Mouse (Mus musculus) adrenal gland, adult (tissue): ENCODE measurements at regions not wholly inside any gene's neighbourhood (a gene's known extent, or its start where the extent isn't known, plus 50 kb on each side); places are given as distances from the start of the nearest gene placed in this dataset.

ENCODE experiments used
- DNase-seq, 2 experiments: peaks; one replicate each; pipeline ENCODE4 v3.0.0; 2022 to 2023; ENCODE audit warnings: low spot score in 1 of 2; ENCODE audit not compliant: inconsistent age in 2 of 2

- DNase-seq = peak; percentile 50 to 87
Measured at GRCm38 (mm10) chr15:7459992-7460820, 62.0 kb upstream of the Egflam start.

GRCm38 (mm10) chr15:7462549-7462948 is 64.4 kb upstream of the Egflam start:
- DNase-seq = no peak

- DNase-seq = no peak
Measured at GRCm38 (mm10) chr15:7463444-7464350, 65.5 kb upstream of the Egflam start.

GRCm38 (mm10) chr15:7480211-7480610 is 82.0 kb upstream of the Egflam start:
- no peak for DNase-seq

- DNase-seq = no peak
Measured at GRCm38 (mm10) chr15:7480792-7481210, 82.6 kb upstream of the Egflam start.

- peak in 1 of 2 experiments; percentile 64 for DNase-seq
Measured at GRCm38 (mm10) chr15:7483686-7484085, 85.5 kb upstream of the Egflam start.

- DNase-seq = no peak
Measured at GRCm38 (mm10) chr15:7491091-7491490, 92.9 kb upstream of the Egflam start.

GRCm38 (mm10) chr15:7493126-7493669 is 95.0 kb upstream of the Egflam start:
- no peak for DNase-seq

GRCm38 (mm10) chr15:7497852-7498251 is 99.7 kb upstream of the Egflam start:
- no peak for DNase-seq

- no peak for DNase-seq
Measured at GRCm38 (mm10) chr15:7508535-7508934, 110.3 kb upstream of the Egflam start.

GRCm38 (mm10) chr15:7514743-7515273 is 116.6 kb upstream of the Egflam start:
- DNase-seq = no peak

- no peak for DNase-seq
Measured at GRCm38 (mm10) chr15:7521611-7522010, 123.4 kb upstream of the Egflam start.

- no peak for DNase-seq
Measured at GRCm38 (mm10) chr15:7522902-7523786, 124.9 kb upstream of the Egflam start.

GRCm38 (mm10) chr15:7530959-7531588 is 132.9 kb upstream of the Egflam start:
- peak; percentile 5 to 44 for DNase-seq

GRCm38 (mm10) chr15:7537858-7538257 is 139.7 kb upstream of the Egflam start:
- peak; percentile 13 to 69 for DNase-seq

GRCm38 (mm10) chr15:7553190-7553895 is 155.1 kb upstream of the Egflam start:
- DNase-seq = no peak

GRCm38 (mm10) chr15:7554433-7554832 is 156.2 kb upstream of the Egflam start:
- no peak for DNase-seq

GRCm38 (mm10) chr15:7563279-7563678 is 165.1 kb upstream of the Egflam start:
- DNase-seq = no peak

- DNase-seq = peak in 1 of 2 experiments; percentile 62
Measured at GRCm38 (mm10) chr15:7563726-7564125, 165.5 kb upstream of the Egflam start.
